11 mouse cellular contexts compared by ENCODE assay signal in the genomic region with DNA sequence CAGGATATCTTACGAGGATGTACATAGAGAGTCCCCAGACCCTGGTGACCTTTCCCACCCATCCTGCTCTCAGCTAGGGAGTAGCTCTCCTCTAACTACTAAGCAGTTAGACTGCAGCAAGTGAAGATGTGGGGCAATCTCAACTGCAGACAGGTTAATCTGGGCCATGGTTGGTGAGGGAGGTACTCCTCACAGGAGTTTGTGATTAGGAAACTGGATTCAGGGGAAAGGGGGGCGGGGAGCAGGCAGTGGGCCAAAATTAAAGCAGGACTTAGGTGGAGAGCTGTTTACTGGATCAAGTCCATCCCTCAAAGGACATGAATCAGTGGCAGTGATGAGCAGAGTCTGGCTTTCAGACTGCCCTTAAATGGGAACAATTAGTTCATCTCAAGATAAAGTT.
A peak's percentile ranks its signal among the peaks of the same experiment; 100 is the strongest.
DNase-seq lines count a peak whose midpoint lies in the region; ATAC-seq and TF ChIP-seq lines count a peak whose summit lies in the region.
"Had no signal": no experiment of that assay in that cellular context is flagged by ENCODE, and none has a peak within 500 bp of the region (broad histone marks: within the 10 kb centered on the region; RNA-seq: fewer than 3 reads in every experiment).

No protein-coding gene starts in this region.

- H3K4me1 ChIP-seq in liver, postnatal 0 days (ENCODE audit: insufficient read depth), result 0 out of 2 replicates have a peak, but pooled peaks cover 3% of the 10 kb centered on the region

- H3K9me3 ChIP-seq in liver, postnatal 0 days (ENCODE audit: low read length), result no peaks in the 10 kb centered on the region

- 47% methylated on average over 2 of the region's 2 CpGs for WGBS in liver, postnatal 0 days (ENCODE audit: insufficient replicate concordance)

- H3K4me2 ChIP-seq in liver, postnatal 0 days (ENCODE audit: low read depth, low read length), result no peak overlapping the region

- no peak overlapping the region for H3K27ac ChIP-seq in liver, postnatal 0 days (ENCODE audit: low read depth)
- H3K27ac ChIP-seq: liver, embryonic 14.5 days had no signal

- TF ChIP-seq EP300 in liver, postnatal 0 days (IDR thresholded peaks at IDR 0.05; ENCODE audit: low read depth), result peak; percentile 10; the same call in 1 of the 2 replicates

- no peaks in the 10 kb centered on the region for H3K36me3 ChIP-seq in liver, postnatal 0 days (replicated peaks; ENCODE audit: insufficient read depth, low read length)

- ATAC-seq in liver, postnatal 0 days, result peak; percentile 86
- ATAC-seq: activated CD4-positive, CD25-positive, alpha-beta regulatory T cell, adult 4 months; forebrain, embryonic 16.5 days had no signal

- intact Hi-C loops in heart, postnatal 25 days (cut with DNase I), result no loop called here

- no peak for TF ChIP-seq CTCF in liver, postnatal 0 days (IDR thresholded peaks at IDR 0.05; ENCODE audit: low read depth)

- H3K27me3 ChIP-seq in liver, postnatal 0 days (ENCODE audit: insufficient read depth, low read length), result no peaks in the 10 kb centered on the region

- H3K9ac ChIP-seq in liver, postnatal 0 days (replicated peaks), result no peak overlapping the region
- H3K9ac ChIP-seq: liver, embryonic 14.5 days had no signal

- H3K4me3 ChIP-seq in liver, postnatal 0 days (ENCODE audit: low read depth, low read length), result no peak overlapping the region

- peak; percentile 88 for DNase-seq in heart, adult 11 months
- no peak for DNase-seq in heart, postnatal 25 days (ENCODE audit: low spot score)
- DNase-seq in fat pad, adult 2 months (ENCODE audit: extremely low read depth, low read depth, low spot score), result peak; percentile 11
- DNase-seq in heart, postnatal 4 days, result peak; percentile 50
- peak; percentile 67 for DNase-seq in liver, postnatal 0 days
- DNase-seq in spleen, adult 18-20 months, result no peak
- DNase-seq in c-Kit-positive CD71-positive TER-119-positive erythroid progenitor cells, embryonic 14.5 days (ENCODE audit: low spot score), result no peak
- no peak for DNase-seq in right cerebral cortex, postnatal 4 days

Comparison
In these comparisons a context has a peak if more than half of its experiments do, and no peak if none do; other contexts are left out.
1. DNase-seq: peak in heart, adult 11 months (single experiment), fat pad, adult 2 months (single experiment), heart, postnatal 4 days (single experiment) and liver, postnatal 0 days (single experiment); none in heart, postnatal 25 days (single experiment), spleen, adult 18-20 months (0 of 2), c-Kit-positive CD71-positive TER-119-positive erythroid progenitor cells, embryonic 14.5 days (single experiment) and right cerebral cortex, postnatal 4 days (single experiment).